Mouse (Mus musculus) left cerebral cortex, postnatal 4 days (tissue): Measurements from ENCODE around the gene Pard3b. TPM values are rescaled to one million over a fixed set of nuclear protein-coding genes. Genes with fewer than 3 reads are reported as not detected.

Source experiments
- DNase-seq: peaks from one replicate; pipeline ENCODE4 v3.0.0-alpha.2; 2022
- intact Hi-C: fragments of 180-260 bp; cut with DNase I; formaldehyde crosslinking; loops from one replicate; pipeline ENCODE4 v1.15.1; 2025
- total RNA-seq, 2 experiments: library from RNA; stranded (reverse); gene quantifications; 2 replicates each; pipeline ENCODE4 v1.2.3; 2021

Pard3b gene
- total RNA-seq, 2 experiments from 2014 or later = 6.3 to 7.1 TPM

DNA sequence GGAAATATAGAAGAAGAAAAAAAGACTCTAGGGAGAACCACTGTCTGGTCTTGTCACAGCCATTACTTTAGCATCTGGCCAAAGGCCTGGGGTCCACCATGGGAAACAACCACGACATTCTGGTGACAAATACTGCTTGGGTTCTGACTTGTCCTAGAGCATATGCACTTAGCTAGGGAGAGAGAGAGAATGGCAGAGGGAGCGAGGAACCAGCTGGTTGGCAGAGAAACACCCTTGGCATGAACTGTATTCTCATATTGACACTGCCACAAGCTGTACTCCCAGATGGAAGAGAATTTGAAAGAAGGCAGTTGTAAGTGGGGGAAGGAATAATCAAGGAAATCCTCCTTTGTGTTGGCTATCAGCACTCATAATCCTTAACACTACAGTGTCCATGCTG, 577.2 kb downstream of the Pard3b start:
- intact Hi-C loops = no loop called here
- DNase-seq = peak; percentile 77

DNA sequence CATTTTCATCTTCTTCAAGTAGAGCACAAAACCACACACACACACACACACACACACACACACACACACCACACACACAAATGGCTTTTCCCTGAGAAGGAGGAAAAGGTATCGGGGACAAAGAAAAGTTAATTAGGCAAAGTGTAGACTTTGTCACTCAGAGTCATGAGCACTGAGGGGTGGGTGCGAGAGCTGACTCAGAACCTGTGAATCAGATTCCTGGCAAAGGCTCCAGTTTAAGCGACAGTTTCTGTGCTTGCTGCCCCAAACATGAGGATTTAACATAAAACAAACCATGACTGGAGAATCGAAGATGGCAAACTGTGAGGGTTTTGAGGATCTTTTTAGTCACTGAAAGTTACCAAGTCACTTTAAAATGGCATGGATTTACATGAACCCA, 577.9 kb downstream of the Pard3b start:
- intact Hi-C loops = no loop called here
- DNase-seq = no peak

DNA sequence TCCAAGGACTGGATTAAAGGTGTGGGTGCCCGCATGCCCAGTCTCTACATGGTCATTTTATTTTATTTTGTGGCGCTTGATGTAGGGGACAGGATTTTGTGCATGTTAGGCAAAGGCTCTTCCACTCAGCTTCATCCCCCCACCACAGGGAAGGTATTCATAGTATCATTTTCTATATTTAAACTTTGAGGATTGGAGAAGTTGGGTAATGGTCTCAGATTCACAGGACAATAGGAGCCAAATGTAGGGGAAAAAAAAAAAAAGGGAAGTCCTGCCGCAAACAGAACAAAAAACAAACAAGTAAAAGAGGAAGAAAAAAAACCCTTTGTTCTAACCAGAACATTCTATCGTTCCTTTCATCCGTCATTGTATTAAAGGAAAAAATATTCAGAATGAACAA, 590.5 kb downstream of the Pard3b start:
- no peak for DNase-seq
- intact Hi-C loops = no loop called here

DNA sequence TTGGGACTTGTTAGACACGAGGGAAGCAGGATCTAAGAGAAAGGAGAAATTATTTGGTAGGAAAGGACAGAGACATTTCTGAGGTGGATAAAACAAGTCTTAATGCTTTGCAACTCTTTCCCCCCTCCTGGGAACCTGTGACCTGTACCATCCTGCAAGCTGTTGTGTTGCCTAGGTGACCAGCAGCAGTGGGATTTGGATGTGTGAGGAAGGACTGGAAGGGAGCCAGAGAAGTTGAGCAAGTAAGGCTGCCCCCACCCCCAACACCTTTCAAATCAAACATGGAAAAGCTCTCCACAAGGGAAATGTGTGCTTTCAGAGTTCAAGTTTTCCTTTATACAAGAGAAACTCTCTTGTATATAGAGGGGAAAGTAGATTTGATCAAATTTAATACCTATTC, 595.4 kb downstream of the Pard3b start:
- intact Hi-C loops = no loop called here
- DNase-seq = peak; percentile 16

DNA sequence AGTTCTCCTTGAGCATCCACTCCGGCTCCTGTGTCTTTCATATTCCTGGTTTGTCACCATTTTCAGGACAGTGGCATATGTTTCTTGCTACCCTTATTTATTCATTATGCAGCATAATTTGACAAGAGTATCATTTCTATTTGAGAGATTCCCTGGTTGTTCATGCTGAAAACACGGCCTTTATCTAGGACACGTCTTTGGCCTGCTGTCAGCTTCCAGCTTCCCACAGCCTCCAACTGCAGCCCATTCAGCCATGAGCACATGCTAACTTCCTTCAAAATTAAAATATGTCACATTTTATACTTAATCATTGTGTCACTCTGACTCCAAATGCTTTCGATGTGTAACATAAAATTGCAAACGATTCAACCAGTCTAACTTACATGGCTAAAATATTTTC, 596.5 kb downstream of the Pard3b start:
- intact Hi-C loops = no loop called here
- DNase-seq = no peak

DNA sequence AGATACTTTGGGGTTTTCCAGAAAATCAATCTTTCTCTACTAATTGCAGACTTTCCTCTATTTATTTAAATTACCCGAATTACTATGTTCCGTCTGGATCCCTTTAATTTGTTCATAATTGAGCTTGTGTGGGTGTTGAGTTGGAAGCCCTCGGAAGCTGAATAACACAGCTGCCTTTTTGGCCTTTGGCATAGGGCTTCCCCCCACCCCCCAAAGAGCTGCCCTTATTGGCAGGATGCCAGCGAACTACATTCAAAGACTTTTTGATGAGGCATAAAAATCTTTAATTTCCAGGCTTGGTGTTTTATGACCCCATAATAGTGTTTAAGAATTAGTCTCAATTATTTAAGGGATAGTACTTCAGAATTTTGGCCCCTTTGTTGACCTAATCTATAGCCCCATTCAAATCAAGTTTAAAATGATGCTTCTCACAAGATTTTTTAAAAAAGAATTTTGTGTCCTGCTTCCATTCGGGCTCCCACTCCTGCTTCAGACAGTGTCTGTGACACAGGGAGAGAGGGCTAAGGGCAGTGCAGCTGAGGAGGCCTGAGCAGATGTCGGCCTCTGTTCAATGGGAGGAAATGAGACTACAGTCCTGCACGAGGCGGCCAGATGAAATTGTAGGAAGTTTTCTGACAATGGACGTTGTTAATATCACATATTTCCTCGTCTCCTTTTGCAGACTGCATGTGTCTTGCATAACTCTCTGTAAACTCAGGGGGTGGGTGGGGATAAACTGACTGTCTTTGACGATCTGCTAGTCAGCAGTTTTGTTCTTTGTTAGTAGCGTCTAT, 605.8 kb downstream of the Pard3b start:
- intact Hi-C loops = no loop called here
- peak; percentile 59 for DNase-seq

DNA sequence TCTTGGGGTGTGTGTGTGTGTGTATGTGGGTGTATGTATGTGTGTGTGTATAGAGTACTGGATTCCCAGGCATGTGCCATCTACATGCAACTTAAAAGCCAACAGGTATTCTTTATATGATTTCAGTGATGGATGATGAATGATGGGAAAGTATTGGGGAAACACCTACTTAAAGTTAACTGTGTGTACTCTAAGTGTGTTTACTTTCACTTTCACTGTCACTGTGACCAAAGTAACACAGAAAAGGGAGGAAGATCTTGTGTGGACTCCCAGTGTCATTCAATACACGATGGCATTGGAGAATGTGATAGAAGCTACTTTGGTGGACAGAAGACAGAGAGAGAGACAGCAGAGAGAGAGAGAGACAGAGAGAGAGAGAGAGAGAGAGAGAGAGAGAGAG, 613.8 kb downstream of the Pard3b start:
- DNase-seq = no peak
- intact Hi-C loops = no loop called here

DNA sequence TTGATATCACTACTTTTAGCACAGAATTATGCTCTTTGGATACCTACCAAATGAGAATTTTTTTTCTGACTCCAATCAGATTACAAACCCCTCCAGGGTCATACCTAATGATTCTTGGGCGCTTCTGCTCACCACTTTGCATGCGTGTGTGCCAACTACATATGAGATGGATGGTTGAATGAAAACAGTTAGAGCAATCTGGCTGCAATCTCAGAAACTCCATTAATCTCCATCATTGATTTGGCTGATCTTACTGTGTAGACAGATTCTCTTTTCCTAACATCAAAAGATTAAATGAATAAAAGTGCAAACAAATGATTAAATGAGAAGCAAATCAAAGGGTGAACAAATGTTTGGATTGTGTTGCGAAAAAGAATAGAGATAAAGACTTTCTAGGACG, 615.7 kb downstream of the Pard3b start:
- DNase-seq = no peak
- intact Hi-C loops = no loop called here

DNA sequence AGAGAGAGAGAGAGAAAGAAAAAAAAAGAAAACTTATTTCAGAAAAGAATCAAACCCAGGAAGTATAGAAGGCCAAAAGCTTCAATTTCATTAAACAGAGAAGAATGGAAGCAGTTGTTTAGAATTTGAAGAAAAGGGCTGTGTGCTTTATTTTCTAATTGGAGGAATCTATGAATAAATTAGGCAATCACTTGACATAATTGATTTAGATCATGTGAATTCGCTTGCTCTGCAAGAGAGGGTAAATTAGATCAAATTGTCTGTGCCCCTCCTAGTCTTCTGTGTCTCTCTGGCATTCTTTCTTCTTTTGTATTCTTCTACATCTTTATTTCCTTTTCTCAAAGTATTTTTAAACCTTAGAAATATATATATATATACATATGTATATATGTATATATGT, 616.3 kb downstream of the Pard3b start:
- no peak for DNase-seq
- intact Hi-C loops = no loop called here

DNA sequence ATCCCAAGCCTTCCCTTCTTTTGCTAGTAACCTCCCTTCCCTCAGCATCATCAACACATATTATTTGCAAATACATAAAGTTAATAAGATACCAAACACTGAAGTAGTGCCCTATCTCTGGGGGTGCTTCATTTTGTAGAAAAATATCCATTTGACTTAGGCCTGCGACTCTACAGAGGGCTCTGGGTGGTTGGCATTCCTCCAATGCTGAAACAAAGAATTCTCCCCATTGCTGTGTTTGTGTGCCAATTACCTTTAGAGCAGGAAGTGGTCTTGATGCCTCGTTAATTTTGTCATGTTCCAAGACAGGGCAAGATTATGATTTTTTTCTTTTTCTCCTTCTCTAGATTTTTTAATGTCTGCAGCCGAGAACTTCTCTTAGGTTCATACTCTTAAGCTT, 637.8 kb downstream of the Pard3b start:
- DNase-seq = no peak
- intact Hi-C loops = no loop called here

DNA sequence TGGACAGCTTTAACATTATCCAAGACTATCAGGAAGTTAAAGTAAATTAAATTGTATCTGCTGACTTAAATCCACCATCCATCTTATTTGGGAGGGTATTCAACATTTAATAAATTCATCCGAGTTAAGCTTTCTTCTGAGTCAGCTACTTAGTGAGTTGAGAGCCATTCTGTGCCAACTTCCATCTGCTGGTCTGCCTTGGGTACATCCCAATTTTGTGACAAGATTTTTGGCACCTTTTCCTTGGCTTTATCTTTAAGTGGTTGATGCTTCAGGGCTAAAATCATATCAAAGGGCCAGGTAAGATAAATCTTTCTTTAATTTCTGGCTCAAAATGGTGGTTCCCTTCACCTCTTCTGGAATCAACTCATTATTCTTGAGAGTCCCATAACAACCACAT, 640.0 kb downstream of the Pard3b start:
- intact Hi-C loops = no loop called here
- no peak for DNase-seq

DNA sequence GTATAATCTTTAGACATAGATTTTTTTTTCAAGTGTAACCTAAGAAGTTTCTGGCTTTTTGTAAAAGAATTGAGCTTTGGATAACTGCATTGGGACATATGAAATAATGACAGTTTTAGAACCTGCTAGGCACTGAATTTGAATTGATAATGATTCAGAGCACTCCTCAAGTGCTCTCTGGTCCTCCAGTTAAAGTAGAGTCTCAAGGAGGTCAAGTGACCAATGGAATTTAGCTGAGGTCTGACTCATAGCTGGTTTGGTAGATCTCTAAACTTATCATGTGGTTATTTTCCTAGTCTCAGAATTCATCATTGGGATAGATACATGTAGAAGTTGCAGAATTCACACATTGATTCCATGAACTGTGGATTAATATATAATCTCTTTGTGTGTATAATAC, 642.0 kb downstream of the Pard3b start:
- intact Hi-C loops = no loop called here

DNA sequence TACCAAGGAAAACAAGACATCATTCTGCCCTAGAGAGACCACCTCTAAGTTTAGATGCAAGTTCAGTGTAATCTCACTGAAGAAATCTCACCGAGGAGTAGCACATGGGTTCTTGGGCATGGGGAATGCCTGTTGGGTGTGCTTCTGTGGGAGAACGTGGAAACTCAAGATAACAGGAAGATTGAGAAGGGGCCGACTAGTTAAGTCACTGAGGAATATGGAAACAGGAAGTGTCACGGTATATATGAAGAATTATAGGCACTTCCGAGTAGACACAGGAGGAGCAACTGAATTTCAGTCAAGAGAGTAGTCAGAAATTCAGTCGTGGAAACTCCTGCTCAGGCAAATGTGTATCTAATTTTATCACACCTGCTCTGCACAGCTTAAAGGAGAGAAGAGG, 644.2 kb downstream of the Pard3b start:
- intact Hi-C loops = no loop called here
- DNase-seq = no peak

More for the DNA sequence above, 642.0 kb downstream of the Pard3b start:
- no peak for DNase-seq

DNA sequence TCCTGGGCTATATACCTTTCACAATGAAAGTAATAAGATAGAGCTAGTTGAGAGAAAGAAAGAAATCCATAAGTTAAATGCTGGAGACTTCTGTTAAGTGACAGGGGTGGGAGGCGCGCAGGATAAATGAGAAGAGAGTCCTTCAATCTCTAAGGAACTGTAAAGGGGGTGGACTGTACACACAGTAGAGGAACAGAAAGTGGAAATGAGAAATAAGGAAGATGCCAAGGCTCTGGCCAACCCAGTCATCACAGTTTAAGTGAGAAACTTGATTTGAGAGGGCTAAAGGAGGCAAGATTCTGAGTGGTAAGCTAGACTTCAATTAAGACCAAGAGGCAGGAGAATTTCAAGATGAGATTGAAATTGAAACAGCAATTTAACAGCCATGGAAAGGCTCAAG, 645.0 kb downstream of the Pard3b start:
- DNase-seq = no peak
- intact Hi-C loops = no loop called here

DNA sequence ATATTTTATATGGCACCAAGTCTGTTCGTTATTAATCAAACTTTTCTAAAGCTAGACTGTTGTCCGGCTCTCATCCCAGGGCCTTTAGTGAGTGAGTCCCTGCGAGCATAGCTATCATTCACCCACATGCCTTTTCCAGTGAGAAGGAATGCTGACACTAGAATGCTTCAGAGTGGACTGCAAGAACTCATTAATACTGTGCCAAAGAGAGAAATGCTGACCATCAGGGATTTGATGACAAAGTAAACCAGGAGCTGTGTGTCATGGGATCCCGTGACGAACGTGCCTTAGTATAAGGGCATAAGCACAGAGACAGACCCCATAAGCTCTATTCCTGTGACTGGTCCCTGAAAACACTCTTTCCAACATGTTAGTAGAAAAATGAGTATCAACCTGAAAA, 670.8 kb downstream of the Pard3b start:
- intact Hi-C loops = no loop called here
- DNase-seq = no peak

DNA sequence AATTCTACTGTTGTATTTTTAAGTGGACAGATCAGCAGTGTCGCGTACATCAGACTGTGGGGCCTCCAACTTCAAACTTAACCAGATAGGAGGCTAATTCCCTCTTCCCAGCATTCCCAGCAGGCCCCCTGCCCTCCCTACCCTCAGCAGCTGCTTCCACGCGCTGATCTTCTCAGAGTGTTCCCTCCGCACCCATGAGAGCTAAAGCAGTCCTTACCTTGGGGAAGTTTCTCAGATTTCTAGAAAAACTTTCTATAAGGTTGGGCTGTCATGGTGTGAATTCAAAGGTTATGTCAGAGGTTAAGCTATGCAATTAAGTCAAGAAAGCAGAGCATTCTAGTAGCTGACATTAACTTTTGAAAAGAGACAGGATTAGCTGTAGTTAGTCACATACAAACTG, 686.6 kb downstream of the Pard3b start:
- no peak for DNase-seq
- intact Hi-C loops = no loop called here

DNA sequence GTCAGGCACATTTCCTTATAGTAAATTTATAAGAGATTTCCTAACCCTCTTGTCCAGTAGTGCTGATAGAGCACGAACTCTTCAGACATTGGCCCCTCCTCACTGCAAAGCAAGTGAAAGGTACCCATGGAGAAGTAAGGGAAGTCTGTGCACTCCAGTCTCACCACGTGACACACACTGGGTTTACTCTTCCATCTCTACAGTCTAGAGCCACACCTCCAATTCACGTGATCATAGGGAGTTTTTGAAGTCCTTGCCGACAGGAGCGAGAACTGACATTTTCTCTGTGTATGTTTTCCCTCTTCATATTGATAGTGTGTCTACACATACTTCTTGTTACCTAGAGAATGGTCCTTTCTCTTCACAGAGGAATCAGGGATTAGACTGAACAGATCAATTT, 689.1 kb downstream of the Pard3b start:
- intact Hi-C loops = no loop called here
- no peak for DNase-seq

DNA sequence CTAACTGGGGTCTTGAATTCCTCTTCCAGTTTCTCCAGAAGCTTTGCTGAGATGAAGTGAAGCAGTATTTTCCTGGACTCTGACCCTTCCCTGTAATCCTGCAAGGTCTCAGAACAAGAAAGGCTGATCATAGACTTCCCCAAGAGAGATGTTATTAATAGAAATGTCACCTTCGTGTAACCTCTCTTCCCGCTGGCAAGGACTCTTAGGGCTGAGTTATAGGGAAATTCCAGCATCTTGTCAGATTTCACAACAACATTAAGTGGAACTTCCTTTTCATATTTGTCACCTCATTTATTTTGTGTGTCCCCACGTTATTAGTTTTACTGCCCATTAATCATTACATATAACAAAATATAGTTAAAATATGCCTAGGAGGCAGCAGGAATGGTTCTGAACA, 690.2 kb downstream of the Pard3b start:
- intact Hi-C loops = no loop called here

DNA sequence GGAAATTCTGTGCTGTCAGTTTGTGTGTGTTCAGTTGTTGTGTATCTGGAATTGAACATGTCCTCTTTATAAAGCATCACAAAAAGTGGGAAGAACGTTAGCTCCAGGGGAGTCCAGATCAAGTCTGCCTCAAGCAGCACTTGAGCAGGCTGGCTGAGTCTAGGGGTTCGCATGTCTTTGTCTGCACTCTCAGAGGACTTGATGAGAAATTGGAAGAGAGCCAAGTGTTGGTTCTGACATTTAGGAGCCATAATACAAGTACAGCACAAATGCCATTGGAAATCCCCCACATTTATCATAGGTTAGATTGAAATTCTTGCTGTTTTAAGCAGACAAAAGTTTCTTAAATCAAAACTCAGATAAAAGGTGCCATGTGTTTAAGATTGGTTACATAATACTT, 694.4 kb downstream of the Pard3b start:
- intact Hi-C loops = no loop called here

More for the DNA sequence above, 690.2 kb downstream of the Pard3b start:
- DNase-seq = no peak

DNA sequence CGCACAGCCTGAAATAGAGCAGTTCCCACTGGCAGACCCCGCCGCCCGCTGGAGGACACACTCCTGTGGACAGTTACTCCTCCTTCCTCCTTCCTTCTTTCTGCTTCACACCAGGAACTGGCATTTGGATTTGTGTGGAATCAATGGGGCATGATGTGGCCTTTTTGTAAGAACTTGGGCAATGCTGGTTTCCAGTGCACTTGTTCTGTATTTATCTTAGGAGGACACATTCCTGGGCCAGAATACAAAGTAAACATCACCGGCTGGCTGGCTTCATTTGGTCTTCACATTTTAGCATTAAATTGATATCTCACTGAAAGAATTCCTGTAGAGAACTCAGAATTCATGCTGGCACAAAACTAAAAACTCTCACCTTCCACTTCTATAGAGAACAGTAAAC, 695.6 kb downstream of the Pard3b start:
- intact Hi-C loops = no loop called here
- peak; percentile 3 for DNase-seq

More for the DNA sequence above, 694.4 kb downstream of the Pard3b start:
- no peak for DNase-seq

DNA sequence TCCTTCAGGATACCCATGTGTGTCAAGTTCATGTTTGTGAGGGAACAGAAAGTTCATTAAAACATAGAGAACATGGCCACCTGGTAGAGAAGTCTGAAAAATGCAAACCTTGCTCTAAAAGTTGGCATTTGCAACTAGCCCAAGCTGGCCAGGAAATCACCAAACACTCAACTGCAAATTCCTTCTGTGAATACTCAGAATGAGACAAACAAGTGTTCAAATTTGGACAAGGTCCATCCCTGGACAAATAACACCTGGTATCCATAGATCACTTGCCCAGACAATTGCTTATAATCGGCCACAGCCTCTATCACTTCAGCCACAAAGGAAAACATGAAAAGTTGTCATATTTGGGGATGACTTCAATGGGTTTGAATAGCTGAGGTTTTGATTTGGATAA, 701.6 kb downstream of the Pard3b start:
- intact Hi-C loops = no loop called here
- no peak for DNase-seq

DNA sequence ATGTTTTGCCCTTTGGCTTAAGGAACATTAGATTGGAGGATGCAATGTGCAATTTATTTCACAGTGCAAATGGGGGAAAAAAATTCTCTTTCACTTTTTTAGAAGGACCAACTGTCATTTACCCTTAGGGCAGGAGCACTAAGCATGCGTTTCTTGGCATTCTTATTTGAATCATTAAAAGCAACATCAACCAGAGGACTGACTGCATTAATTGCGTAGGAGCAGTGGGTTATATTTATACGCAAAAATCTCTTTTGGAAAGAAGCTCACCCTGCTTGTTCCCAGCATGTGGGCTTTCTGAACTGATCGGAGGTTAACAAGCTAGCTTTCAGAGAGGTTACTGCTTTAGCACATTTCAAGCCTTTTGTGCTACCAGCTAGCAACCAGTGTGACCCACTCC, 705.7 kb downstream of the Pard3b start:
- intact Hi-C loops = no loop called here
- no peak for DNase-seq

DNA sequence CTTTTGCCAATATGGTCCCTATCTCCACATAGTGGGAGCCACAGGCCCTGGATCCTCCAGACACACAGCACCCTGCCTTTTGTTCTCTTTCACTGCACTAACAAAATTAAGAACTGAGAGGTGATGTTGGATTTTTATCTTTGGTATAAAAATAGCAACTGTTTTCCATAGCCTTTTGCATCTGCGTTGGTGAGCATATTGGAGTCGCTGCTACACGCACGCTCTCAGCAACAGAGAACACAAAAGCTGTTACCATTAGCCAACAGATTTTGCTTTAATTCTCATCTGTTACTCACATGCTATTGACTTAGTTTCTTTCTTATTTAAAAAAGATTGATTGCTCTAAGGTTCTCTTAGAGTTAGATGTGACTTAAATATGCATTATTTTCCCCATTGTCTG, 709.7 kb downstream of the Pard3b start:
- no peak for DNase-seq
- intact Hi-C loops = no loop called here
